Mouse (Mus musculus): Measurements from ENCODE around the gene Car4.

Gene Car4

DNA sequence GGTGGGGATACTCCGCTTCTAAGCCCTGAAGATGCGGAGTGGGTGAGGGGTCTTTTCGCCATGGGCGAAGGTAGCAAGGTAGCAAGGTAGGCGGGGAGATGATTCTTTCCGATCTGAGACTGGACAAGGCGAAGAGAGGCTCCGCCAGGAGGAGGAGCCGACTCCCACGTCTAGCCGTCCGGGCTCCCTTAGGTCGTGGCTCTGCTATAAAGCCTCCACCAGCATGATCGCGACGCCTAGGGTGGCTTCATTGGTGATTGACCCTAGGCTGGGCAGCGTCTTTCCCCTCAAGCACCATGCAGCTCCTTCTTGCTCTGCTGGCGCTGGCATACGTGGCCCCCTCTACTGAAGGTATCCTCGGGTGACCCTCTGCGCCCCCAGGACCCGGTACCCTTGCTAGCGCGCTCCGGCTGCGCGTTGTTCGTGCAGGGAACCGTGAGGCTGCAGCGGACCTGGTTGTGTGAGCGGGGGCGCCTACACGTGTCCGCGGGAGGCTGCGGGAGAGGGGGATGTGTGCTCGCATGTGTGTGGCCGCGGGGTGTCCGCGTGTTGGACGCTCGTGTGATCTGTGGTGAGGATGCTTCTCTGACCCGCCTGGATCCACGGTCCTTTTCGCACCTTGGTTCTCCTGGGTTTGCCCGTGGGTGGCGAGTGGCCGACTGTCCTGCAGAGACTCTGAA lies at the start of gene Car4:
Gene Car4 (plus strand): TSS at position 196 of the 680 bp plus-strand sequence.
- DNase-seq (ENCODE audit: low spot score), result no peak

DNA sequence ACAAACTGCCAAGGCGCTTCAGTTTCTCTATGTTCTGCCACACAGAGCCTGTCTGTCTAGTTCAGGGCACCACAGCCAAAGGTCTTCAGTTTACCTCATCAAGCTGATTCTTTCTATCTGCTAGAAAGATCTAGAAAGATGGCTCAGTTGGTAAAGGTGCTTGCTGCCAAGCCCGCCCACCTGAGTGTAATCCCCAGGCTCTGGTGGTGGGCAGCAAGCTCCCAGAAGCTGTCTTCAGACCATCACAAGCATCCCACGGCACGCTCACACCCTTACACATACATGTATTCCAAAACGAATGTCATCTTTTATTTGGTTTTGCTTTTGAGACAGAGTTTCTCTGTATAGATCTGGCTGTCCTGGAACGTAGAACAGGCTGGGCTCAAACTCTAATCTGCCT lies 49.1 kb upstream of the Car4 start:
- no peak for DNase-seq (ENCODE audit: low spot score)

DNA sequence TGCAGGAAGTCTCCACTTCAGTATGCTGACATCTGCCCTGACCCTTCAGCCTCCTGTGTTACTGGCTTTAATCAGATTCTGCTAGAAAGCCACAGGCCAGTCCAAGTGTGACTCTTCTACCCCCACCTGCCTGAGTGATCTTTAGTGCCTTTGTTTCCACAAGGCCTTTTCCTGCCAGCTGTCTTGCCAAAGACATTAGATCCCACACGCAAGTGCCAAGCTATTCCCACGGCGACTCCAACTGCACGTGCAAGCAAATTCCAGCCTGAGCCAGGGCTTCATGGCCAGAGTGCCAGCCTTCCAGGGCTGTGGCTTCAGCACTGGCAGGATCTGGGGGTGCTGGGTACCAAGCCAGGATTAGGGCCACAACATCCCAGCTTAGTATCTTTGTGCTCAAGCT lies 47.2 kb upstream of the Car4 start:
- no peak for DNase-seq (ENCODE audit: low spot score)

DNA sequence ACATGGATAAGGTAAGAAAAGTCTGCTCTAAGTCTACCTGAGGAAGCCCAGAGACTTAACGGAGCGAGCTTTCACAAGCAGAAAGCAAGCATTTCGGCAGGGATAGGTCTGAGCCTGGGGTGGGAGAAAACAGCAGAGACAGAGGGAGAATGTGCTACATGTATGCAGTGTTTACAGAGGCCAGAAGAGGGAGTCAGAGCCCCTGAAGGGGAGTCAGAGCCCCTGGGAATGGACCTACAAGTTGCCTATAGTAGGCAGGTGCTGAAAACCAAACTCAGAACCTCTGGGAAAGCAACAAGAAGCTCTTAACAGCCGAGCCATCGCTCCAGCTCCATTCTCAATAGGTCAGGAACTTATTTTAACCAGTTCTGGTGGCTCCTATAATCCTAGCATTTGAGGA lies 42.9 kb upstream of the Car4 start:
- DNase-seq (ENCODE audit: low spot score), result no peak

DNA sequence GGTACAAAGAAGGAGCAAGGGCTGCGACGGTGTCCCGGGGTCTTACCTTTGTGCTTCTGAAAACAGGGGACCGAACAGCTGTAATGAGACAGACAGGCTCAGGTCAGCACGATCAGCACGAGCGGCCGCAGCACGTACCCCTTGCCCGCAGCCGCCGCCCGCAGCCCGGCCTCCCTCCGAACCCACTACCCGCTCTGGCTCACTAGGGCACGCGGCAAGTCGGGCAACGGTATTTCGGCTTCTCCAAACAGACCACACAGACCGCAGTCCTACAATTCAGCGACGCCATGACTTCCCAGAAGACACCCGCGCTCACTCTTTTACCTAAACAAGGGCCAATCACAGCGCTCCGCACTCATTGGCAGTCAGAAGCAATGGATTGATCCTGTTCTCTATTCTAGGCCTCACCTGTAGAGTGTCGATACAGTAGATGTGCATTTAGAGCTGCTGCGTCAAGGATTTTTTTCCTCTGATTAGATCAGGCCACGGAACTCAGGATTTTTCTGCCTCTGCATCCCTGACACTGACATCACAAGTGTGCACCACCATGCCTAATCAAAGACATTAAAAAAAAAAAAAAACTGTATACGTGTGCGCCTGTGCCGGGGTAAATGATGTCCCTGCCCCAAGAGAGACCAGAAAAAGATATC lies 41.4 kb upstream of the Car4 start, which contains the start of gene Znhit3:
Gene Znhit3 (minus strand): TSS at position 314 of the 650 bp plus-strand sequence.
- peak; percentile 65 for DNase-seq (ENCODE audit: low spot score)

DNA sequence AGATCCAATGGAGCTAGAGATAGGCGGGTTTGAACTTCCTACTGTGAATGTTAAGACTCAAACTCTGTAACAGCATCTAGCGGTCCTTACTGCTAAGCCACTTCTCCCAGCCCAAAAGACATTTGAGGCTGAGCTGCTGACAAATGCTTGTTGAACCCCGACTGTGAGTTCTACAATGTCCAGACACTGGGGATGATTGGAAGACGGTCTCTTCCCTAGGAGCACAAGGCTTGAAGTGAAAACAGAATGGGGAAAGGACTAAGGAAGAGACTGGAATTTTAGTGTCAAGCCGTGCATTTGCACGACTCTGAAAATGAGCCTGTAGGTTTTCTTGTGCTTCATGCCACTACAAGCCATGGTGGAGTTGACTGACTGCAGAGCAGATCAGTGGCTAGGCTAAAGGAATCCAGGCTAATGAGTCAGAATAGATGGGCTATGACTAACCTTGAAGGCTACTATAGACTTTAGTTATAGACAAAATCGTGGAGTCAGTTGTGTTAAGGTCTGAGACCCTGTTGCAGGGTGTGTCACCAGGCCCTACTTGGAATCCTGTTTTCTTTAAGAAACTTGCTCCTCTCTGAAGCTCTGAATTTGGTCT lies 40.8 kb upstream of the Car4 start:
- no peak for DNase-seq (ENCODE audit: low spot score)

DNA sequence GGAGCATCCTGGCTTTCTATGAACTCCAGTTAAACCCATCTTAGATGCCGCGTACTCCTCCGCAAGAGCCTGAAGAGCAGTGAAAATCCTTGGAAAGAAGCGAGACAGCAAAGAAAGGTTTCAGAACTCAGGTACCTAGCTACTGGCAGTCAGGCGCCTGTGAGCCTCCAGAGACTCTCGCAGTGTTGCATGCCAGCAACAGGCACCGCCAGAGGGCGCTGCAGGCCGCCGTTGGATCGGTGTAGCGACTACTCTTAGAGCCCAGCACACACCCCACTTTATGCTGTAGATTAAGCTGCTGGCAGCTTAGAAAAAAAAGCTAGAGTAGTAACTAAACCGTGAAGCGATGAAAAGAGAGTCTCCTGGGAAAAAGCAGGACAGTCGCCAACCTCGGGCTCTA lies 39.2 kb upstream of the Car4 start:
- DNase-seq (ENCODE audit: low spot score), result peak; percentile 82

DNA sequence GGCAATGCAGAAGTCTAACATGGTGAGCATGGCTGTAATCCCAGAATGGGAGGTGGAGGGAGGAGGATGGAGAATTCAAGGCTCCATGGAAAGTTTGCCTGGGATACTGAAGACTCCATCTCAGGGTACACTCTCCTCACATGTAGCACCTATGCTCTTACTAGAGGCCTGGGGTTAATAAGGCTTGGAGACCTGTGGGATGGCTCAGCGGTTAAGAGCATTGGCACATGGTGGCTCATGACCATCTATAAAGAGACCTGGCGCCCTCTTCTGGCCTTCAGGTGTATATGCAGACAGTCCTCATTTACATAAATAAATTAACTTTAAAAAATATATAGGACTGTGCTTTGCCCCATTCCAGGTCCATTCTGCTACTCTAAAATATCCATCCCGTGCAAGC lies 38.3 kb upstream of the Car4 start:
- DNase-seq (ENCODE audit: low spot score), result peak; percentile 35

DNA sequence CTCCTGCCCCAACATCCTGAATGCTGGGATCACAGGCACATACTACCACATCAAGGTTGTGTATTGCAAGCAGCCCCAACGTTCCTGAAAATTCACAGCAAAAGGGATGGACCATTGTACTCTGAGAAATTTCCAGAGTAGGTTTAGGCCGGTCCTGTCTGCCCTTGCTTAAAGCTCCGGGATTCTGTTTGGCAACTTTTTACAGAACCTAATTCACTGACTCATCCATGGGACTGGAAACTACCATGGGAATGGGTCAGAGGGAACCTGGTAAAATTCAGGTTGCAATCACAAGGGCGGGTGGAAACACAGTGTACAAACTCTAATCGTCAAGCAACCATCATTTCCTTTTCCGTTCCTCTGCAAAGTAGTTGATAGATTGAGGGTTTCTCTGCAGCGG lies 37.6 kb upstream of the Car4 start:
- no peak for DNase-seq (ENCODE audit: low spot score)

DNA sequence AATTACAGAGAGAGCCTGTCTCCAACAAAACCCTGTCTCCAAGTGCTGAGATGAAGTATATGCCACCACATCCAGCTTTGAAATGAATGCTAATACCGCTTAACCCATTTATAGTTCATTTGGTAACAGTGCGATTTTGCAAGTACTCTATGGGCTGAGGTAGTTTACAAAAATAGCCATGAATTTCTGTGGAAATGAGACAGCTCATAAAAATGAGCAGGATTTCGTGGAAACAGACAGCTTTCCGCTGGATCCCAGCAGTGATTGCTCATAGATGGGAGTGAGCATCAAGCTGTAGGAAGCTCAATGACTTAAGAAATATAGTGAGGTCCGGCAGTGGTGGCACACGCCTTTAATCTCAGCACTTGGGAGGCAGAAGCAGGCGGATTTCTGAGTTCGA lies 36.6 kb upstream of the Car4 start:
- DNase-seq (ENCODE audit: low spot score), result no peak

DNA sequence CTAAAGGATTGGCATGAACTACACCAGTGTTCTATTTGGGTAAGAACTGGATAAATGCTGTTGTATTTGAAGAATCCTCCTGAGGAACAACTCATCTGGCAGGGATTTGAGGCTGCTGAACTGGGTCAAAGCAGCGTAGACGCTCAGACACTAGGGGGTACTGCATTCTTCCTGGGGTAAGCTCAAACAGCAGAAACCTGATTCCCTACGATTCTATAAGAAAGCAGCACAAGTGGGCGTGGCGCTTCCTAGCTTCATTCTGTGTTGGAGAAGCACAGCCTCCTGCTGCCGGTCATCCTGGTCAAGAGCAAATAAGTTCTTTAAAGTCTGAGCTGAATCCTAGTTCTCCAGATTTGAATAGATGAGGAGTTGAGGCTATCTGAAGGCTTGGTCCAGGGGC lies 25.3 kb upstream of the Car4 start:
- no peak for DNase-seq (ENCODE audit: low spot score)

DNA sequence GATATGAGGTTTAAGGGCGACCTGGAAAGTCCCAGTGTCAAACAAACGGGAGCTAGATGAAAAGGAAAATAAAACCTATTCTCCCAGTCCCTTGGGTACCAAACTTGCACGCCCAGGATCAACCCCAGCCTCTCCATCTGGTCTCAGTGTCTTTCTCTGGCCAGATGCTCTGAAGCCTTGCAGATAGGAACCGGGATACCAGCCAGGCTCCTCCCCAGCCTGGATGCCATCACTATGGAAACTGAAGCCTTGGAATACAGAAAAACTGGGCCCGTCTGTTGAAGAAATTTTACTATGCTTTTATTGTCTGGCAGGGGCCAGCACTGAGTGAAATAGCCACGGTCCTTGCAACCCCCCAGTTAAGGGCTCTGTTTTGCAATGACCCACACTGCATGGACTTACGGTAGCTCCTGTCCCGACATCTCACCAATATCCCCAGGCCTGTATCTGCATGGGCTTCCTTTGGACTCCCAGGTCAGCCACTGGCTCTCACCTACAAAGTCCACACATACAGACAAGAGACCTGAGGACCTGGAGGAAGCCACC lies 18.0 kb upstream of the Car4 start:
- DNase-seq (ENCODE audit: low spot score), result no peak

DNA sequence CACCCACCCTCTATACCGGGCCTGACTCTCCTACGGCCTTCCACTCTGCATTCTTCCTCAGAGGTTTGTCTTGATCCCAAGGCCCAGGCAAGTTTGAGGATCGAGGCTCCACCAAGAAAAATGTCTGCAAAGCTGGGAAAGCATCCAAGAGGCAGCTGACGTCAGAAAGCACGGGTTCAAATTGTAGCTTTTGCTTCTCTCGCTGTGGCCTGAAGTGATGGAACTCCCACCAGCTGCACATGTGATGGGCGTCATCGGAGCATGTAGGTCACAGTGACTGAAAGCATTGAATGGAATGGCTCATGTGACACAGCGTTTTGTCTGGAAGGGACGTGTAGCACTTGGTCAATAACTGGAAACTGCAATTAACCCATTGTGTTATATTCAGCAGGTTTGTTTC lies 17.4 kb upstream of the Car4 start:
- DNase-seq (ENCODE audit: low spot score), result no peak

DNA sequence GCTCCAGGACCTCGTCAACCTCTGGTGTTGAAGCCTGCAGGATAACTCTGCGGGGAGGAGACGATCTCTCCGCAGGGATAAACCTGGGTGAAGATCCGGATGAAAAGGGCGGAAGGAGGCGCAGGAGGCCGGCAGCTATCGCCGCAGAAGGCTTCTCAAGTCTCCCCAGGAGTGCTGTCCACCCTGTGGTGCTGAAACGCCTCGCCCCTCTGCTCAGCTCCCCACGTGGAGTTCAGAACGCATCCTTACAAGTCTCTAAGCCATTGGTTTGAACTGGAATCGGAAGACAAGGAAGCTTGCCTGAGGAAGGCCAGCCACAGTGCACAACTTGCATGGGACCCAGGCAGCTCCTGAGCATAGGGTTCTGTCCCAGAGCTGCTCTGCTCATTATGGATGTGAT lies 13.6 kb upstream of the Car4 start:
- DNase-seq (ENCODE audit: low spot score), result peak; percentile 5

DNA sequence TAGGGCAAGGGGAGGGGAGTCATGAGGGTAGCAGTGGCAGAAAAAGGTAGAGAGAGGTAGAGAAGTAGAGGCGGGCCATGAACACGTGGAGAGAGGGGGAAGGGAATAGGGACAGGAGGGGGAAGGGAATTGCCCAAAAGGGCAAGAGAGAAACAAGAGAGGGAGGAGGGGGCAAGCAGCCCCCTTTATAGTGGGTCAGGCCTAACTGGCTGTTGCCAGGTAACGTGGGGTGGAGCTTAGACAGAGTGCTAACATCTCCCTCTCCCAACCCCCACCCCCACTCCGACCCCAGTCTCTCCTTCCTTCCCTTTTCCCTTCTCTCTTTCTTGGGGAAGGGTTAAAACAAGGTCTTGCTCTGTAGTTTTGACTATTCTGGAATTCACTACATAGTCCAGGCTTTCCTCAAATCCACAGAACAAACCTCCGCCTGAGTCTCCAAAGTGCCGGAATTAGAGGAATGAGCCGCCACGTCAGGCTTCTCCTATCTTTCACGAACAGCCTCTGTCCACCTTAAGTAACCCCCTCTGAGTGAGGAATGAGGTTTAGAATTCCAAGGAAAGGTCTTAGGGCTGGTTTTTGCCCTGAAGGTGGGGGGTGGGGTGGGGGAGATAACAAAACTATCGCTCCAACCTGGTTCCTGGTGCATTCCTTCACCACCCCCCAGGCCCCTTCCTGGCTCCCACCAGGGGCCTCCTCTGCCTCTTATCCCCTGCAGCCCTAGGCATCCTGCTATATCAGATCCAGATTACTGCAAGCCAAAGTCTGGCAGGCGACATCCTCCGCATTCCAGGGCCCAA lies 12.7 kb upstream of the Car4 start:
- no peak for DNase-seq (ENCODE audit: low spot score)

DNA sequence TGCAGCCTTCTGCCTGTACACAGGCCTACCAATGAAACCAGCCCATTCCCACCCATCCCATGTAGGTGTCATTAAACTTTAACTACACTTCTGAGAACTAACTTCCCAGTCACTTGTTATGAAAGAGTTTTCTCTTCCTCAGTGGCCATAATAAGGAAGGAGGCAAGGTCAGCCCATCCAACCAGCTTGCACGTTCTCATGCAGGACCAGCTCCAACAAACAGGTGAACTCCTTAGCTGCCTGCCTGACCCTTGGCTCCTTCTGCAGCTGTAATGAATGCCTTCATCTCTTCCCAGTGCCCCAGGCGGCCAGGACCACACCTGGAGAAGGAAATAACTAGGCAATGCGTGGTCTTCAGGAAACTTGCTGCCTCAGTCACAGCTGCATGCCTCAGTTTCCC lies 11.7 kb upstream of the Car4 start:
- no peak for DNase-seq (ENCODE audit: low spot score)

DNA sequence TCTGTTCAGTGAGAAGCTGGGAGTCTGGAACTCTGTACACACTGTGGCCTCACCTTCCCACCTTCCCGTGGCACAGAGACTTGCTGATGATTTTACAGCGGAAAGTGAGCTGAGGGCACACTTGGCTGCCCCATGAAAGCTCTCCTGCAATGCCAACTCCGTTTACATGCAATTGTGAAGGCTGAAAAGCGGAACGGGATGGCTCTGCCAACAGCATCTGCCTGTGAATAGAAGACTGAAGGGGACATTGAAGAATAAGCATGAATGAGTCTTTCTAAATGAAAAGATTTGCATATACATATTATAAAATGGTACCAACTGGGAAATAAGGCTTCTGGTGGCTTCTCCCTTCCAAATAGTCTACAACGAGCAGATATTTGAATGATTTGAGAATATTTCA lies 10.4 kb upstream of the Car4 start:
- DNase-seq (ENCODE audit: low spot score), result no peak

DNA sequence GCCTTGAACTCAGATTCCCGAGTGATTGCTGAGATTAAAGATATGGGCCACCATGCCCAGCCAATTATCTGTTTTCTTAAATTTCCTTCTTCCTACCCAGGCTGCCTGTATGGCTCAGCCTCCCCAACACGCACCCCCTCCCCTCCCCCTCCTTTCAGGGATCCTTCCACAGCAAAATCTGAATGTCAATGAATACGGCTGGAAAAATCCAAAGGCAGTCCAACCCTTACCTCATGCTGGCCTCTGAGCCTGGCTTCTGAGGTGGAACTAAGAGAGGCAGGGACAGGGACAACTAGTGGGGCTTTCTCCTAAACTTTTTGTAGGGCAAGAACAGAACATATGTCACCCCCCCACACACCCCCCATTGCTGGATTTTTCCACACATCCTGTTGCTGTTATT lies 9.5 kb upstream of the Car4 start:
- DNase-seq (ENCODE audit: low spot score), result no peak

DNA sequence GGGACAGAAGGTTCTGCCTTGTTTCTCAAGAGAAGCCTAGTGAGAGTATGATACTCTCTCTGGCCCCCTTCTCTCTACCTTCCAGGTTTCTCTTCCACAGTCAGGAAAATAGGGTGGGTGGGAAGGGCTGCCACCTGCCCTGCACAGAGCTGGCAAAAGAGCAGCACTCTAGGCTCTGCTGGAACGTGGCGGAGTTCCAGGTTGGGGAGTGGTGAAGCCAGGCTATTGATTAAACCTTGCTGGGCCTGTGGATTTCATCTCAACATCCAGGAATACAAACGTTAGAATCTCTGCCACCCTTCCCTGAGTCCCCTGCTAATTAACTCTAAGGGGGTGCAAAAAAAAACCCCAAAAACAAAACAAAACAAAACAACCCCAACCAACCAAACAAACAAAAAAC lies 9.1 kb upstream of the Car4 start:
- DNase-seq (ENCODE audit: low spot score), result no peak

DNA sequence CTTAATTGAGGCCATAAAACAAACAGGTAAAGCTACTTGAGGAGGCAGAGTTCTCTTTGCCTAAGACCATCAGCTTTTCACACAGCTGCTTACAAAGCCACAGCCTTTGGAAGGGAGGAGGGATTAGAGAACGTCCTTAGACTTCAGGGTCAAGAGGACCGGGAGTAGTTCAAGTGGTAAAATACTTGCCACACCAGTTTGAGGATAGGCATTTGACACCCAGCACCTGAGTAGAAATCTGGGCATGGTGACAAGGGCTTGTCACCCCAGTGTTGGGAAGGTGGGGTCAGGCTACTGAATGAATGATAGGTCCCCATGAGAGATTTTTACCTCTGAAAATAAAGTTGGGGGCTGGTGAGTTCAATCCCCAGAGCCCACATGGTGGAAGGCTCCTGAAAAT lies 5.0 kb upstream of the Car4 start:
- DNase-seq (ENCODE audit: low spot score), result no peak

DNA sequence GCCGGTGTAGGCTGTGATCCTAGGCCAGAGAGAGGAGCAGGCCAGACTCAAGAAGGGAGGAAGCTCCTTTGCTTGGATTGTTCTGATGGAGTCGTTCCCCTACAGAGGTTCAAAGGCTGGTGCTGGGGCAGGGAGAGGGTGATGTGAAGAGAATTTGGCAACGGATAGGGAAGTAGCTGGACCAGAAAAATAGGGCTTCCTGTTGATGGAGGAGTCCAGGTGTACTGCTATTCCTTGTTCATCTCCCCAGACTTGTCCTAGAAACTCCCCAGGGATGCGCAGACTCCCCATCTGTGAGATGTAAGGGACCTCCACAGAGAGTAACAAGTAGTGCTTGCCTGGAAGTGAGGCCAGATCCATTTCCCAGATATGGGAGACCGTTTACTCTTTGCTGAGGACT lies 1.2 kb upstream of the Car4 start:
- DNase-seq (ENCODE audit: low spot score), result no peak

DNA sequence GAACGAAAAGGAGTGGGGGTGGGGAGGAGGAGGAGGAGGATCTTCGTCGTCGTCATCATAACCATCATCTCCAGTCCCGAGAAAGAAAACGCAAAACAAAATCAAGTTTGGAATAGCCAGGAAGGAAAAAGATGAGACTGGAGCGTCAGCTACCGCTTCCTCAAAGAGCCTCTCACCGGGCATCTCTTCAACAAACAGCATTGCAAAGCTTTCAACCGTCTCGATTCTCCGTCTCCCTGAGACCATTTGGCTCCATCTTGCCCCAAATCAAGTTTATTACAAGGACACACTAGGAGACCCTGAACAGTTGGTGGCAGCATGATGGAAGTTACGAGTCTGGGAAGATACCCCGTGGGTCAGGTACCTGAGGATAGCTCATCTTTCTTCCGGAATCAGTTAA lies 415 bp upstream of the Car4 start:
- DNase-seq (ENCODE audit: low spot score), result no peak

DNA sequence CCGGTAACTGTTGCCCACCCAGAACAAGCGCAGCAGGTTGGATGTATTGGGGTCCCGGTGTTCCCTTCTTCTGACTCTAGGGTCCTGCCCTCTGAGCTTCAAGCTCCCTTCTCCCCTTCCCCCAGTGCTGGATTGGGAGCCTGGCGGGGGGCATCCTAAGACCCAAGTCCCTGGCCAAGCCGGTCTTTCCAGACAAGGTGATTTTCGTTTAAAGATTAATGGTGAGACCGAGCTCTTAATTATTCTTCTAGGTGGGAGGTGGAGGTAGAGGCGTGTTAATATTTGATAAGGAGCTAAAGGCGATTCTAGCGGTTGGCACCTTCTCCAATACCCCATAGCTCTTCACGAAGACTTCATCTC lies 665 bp downstream of the Car4 start:
- DNase-seq (ENCODE audit: low spot score), result no peak
